Mouse (Mus musculus) layer of hippocampus, postnatal 36 days (tissue): ENCODE data around the gene Ttc39d. TPM values are rescaled to one million over a fixed set of nuclear protein-coding genes. Genes with fewer than 3 reads are reported as not detected.

ENCODE experiments used
- total RNA-seq, 2 experiments: library from RNA; stranded (reverse); gene quantifications; 2 replicates each; pipeline ENCODE4 v1.2.3; 2021

The Ttc39d gene
- total RNA-seq, 2 experiments from 2014 or later = 0.18 to 0.27 TPM

Other genes starting within 250 kb of the Ttc39d start
- 10 to 100 TPM; 62.3 to 66.0 TPM for gene Hnrnpll, start 145.1 kb upstream of the Ttc39d start, total RNA-seq
- 1 to 10 TPM; 4.1 to 4.5 TPM for gene Galm, start 80.0 kb upstream of the Ttc39d start, total RNA-seq
- 100 to 1,000 TPM; 134 to 140 TPM for gene Srsf7, start 153 bp upstream of the Ttc39d start, total RNA-seq
- 1 to 10 TPM; 5.6 to 6.1 TPM for gene Gemin6, start 17.0 kb downstream of the Ttc39d start, total RNA-seq
- 10 to 100 TPM; 20.8 to 22.1 TPM for gene Morn2, start 82.7 kb downstream of the Ttc39d start, total RNA-seq
- gene Dhx57, start 83.0 kb downstream of the Ttc39d start, total RNA-seq = 10 to 100 TPM; 35.5 to 36.0 TPM
- gene Arhgef33, start 99.9 kb downstream of the Ttc39d start, total RNA-seq = 1 to 10 TPM; 2.3 to 3.3 TPM
- gene Gm10190, start 166.1 kb downstream of the Ttc39d start, total RNA-seq = 1 to 10 TPM; 2.1 to 4.2 TPM